Mouse (Mus musculus): ENCODE measurements around the gene Srrm3. TPM values are rescaled to one million over a fixed set of nuclear protein-coding genes. Genes with fewer than 3 reads are reported as not detected.

Gene Srrm3
- polyA plus RNA-seq, 1 experiment from 2014 or later = 0.22 TPM

DNA sequence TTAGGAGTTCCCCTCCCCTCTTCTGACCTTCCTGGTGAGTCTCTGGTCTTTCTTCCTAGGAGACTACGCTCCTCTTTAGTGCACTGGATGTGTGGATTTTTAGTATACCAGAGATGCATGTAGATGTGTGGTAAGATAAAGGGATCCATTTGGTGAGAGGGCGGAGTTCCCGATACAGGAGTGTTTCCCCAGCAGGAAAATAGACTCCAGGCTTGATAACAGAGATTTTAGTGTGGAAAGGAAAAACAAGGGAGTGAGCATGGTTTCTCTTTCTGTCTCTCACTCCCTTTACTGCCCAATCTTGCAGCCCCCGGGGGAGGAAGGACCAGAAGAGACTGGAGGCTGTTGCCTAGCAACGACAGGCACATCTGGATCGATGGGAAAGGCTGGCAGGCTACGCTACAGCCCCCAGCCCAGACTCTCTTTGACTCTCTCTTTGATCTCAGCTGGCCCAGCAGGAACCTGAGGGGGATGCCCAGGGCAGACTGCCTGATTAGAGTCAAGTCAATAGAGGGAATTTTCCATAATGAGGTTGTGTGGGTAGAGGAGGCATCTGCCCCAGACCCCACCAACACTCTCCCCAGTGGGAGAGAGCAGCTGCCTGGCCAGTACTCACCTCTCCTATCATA is 15.7 kb downstream of the Srrm3 start:
- no peak overlapping the region for H3K4me2 ChIP-seq
- no peaks in the 10 kb centered on the region for H3K4me1 ChIP-seq (replicated peaks)
- no peaks in the 10 kb centered on the region for H3K36me3 ChIP-seq
- H3K9me3 ChIP-seq (replicated peaks) = no peaks in the 10 kb centered on the region
- ATAC-seq (ENCODE audit: insufficient number of reproducible peaks, low FRiP score) = no peak
- peaks cover 75% of the 10 kb centered on the region for H3K27me3 ChIP-seq (replicated peaks)
- no peak overlapping the region for H3K4me3 ChIP-seq
- H3K27ac ChIP-seq (ENCODE audit: poor library complexity, severe bottlenecking) = no peak overlapping the region
- 21% methylated on average over 7 of the region's 7 CpGs for WGBS
- H3K9ac ChIP-seq = no peak overlapping the region

DNA sequence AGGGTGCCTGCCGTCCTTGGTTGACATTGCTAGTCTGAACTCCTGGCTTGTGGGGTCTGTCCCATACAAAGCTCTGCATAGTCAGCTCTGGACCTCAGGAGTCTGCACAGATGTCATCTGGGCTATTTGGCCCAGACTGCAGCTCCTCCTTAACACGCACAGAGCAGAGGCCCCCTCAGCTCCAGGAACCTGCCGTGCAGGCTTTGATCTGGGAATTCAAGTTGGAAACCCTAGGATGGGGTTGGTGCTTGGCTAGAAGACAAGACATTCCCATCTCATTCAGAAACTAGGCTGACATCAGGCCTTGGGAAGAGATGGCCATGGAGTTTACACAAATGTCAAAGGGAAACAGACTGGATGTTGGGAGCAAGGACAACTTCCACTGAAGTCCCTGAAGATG is 17.8 kb downstream of the Srrm3 start:
- no peaks in the 10 kb centered on the region for H3K36me3 ChIP-seq
- H3K27me3 ChIP-seq (replicated peaks) = peaks cover 55% of the 10 kb centered on the region
- H3K4me2 ChIP-seq = no peak overlapping the region
- ATAC-seq (ENCODE audit: insufficient number of reproducible peaks, low FRiP score) = no peak
- H3K4me1 ChIP-seq (replicated peaks) = no peaks in the 10 kb centered on the region
- no peak overlapping the region for H3K9ac ChIP-seq
- WGBS = 56% methylated on average over 3 of the region's 3 CpGs
- no peaks in the 10 kb centered on the region for H3K9me3 ChIP-seq (replicated peaks)
- H3K4me3 ChIP-seq = no peak overlapping the region
- no peak overlapping the region for H3K27ac ChIP-seq (ENCODE audit: poor library complexity, severe bottlenecking)

DNA sequence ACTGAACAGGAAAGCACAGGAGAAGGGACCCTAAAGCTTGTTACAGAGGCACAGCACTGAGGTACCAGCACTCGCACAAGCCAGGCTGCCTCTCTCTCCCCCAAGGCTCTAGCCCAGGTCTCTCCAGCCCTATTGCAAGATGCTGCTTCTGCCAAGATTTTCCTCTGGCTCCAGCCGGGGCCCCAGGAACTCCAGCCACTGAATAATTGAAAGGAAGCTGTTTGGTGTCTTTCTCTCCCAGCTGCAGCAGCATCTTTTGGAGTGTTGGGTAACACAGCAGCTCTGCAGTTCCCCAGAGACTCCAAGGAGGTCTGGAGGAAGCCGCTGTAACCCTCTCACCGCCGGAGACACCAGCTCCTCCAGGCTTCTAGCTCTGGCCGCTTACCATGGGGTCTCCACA is 19.5 kb downstream of the Srrm3 start:
- Histone ChIP-seq H3K36me3 (no peaks in the 10 kb centered on the region), H3K9me3 (replicated peaks) (no peaks in the 10 kb centered on the region), H3K4me1 (replicated peaks) (no peaks in the 10 kb centered on the region), H3K27ac (ENCODE audit: poor library complexity, severe bottlenecking) (no peak overlapping the region), H3K4me2 (no peak overlapping the region), H3K4me3 (no peak overlapping the region), H3K9ac (no peak overlapping the region), H3K27me3 (replicated peaks) (peaks cover 38% of the 10 kb centered on the region)
- no peak for ATAC-seq (ENCODE audit: insufficient number of reproducible peaks, low FRiP score)
- WGBS = 46% methylated on average over 6 of the region's 6 CpGs

DNA sequence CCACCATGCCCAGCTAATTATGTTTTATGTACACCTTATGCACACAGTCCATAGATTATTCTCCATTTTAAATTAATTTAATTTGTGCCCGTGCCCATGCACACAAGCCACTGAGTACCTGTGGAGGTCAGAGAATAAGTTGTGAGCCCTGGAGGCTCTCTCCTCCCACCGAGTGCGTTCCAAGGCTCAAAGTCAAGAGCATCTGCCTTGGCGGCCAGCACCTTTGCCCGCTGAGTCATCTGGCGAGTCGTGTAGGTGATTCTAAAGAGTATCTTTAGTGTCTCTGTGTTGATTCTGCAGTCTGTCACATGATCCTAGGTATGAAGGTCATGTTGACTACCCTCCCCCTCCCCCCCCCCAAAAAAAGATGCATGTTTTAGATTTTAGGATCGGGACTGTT is 22.7 kb downstream of the Srrm3 start:
- Histone ChIP-seq H3K27ac (ENCODE audit: poor library complexity, severe bottlenecking) (no peak overlapping the region), H3K9me3 (replicated peaks) (no peaks in the 10 kb centered on the region), H3K4me2 (no peak overlapping the region), H3K4me1 (replicated peaks) (no peaks in the 10 kb centered on the region), H3K4me3 (no peak overlapping the region), H3K36me3 (no peaks in the 10 kb centered on the region), H3K27me3 (replicated peaks) (peaks cover 27% of the 10 kb centered on the region), H3K9ac (no peak overlapping the region)
- 79% methylated on average over 8 of the region's 8 CpGs for WGBS
- no peak for ATAC-seq (ENCODE audit: insufficient number of reproducible peaks, low FRiP score)

DNA sequence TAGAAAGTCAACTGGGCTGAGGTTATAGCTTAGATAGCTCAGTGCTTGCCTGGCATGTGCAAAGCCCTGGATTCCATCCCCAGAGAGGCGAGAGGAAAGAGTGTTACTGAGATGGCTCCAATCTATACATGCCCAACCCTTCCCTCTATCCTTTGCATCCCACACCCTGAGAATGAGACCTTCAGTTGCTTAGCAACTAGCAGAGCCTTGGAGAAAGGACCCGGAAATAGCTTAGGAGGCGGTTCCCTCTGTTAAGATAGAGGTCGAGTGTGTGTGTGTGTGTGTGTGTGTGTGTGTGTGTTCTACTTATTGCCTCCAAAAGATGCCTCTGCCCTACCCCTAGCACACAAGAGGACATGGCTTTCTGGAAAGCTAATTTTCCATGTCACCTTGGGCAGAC is 26.0 kb downstream of the Srrm3 start:
- Histone ChIP-seq H3K36me3 (no peaks in the 10 kb centered on the region), H3K27me3 (replicated peaks) (peaks cover 36% of the 10 kb centered on the region), H3K9ac (no peak overlapping the region), H3K27ac (ENCODE audit: poor library complexity, severe bottlenecking) (no peak overlapping the region), H3K4me2 (no peak overlapping the region), H3K9me3 (replicated peaks) (no peaks in the 10 kb centered on the region), H3K4me3 (no peak overlapping the region), H3K4me1 (replicated peaks) (peaks cover 12% of the 10 kb centered on the region)
- WGBS = 18% methylated on average over 4 of the region's 4 CpGs
- ATAC-seq (ENCODE audit: insufficient number of reproducible peaks, low FRiP score) = no peak

DNA sequence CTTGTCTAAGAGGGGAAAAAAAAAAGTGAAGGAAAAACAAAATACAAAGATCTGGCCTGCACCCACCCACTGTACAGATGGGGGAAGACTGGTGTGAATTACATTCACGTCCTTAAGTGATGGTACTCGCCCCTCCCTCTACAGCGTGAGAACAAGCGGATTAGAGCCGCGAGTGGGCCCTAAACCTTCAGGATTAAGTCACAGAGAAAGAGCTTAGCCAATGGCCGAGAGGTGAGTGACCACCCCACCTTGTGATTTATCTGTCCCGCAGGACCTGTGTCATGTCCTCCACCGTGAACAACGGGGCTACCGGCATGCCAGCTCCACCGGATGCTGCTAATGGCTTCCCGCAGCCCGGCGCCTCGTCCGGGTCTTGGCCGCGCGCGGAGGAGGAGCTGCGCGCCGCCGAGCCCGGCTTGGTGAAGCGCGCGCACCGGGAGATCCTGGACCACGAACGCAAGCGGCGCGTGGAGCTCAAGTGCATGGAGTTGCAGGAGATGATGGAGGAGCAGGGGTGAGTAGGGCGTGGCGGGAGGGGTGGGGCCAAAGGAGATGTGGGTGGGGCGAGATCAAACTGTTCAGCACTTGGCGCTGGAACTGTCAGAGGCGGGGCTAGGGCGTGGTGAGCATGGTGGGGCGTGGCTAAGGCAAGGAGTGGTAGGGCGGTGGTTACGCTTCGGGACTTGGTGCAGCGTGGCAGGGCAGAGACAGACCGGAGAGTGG is 28.2 kb downstream of the Srrm3 start:
- H3K4me2 ChIP-seq = peak overlapping the region; percentile 80
- WGBS = under 1% methylated on average over 47 of the region's 47 CpGs
- peaks cover 51% of the 10 kb centered on the region for H3K27me3 ChIP-seq (replicated peaks)
- no peaks in the 10 kb centered on the region for H3K9me3 ChIP-seq (replicated peaks)
- H3K27ac ChIP-seq (ENCODE audit: poor library complexity, severe bottlenecking) = no peak overlapping the region
- H3K4me1 ChIP-seq (replicated peaks) = peaks cover 12% of the 10 kb centered on the region
- H3K9ac ChIP-seq = peak overlapping the region; percentile 17
- peak; percentile 82 for ATAC-seq (ENCODE audit: insufficient number of reproducible peaks, low FRiP score)
- no peaks in the 10 kb centered on the region for H3K36me3 ChIP-seq
- peak overlapping the region; percentile 48 for H3K4me3 ChIP-seq

DNA sequence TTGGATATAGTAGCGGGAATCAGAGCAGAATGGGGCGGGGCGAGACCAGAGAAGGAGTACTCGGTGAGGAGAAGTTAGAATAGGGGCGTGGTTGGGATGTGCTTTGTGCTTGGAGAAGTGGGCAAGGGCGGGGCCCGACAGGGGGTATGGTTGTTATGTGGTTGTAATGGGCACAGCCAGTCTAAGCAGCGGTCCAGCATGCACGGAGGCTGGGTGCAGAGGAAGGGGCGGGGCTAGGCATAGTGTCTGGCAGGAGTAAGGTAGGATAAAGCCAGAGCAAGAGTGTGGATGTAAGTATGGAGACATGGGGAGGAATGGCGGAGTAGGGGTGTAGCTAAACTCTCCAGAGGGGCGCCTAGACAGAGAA is 28.8 kb downstream of the Srrm3 start:
- no peak overlapping the region for H3K27ac ChIP-seq (ENCODE audit: poor library complexity, severe bottlenecking)
- 4% methylated on average over 12 of the region's 12 CpGs for WGBS
- peak overlapping the region; percentile 17; the same call in 1 of the 2 replicates for H3K9ac ChIP-seq
- H3K36me3 ChIP-seq = no peaks in the 10 kb centered on the region
- H3K4me1 ChIP-seq (replicated peaks) = peaks cover 12% of the 10 kb centered on the region
- peak overlapping the region; percentile 80 for H3K4me2 ChIP-seq
- peak overlapping the region; percentile 48 for H3K4me3 ChIP-seq
- peak; percentile 66 for ATAC-seq (ENCODE audit: insufficient number of reproducible peaks, low FRiP score)
- peaks cover 57% of the 10 kb centered on the region for H3K27me3 ChIP-seq (replicated peaks)
- H3K9me3 ChIP-seq (replicated peaks) = no peaks in the 10 kb centered on the region

DNA sequence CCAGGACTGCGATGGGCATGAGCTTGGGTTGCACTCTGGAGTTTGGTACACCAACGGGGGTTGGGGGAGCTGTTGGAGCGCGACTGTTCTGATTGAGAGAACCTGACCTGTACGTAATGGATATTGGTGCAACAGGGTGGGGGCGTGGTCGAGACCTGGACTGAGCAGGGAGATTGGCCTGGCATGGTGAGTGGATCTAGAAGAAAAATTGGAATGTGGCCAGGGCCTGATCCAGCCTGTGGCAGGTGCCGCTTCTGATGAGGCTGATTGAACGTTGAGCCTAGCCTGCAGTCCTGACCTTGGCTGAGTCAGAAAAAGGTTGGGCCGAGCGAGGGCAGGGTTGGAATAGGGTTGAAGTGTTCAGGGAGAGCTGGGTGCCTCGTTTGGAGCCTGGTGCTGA is 29.3 kb downstream of the Srrm3 start:
- Histone ChIP-seq H3K4me2 (peak overlapping the region; percentile 80), H3K27me3 (replicated peaks) (peaks cover 62% of the 10 kb centered on the region), H3K9ac (no peak overlapping the region), H3K4me1 (replicated peaks) (peaks cover 12% of the 10 kb centered on the region), H3K9me3 (replicated peaks) (no peaks in the 10 kb centered on the region), H3K27ac (ENCODE audit: poor library complexity, severe bottlenecking) (no peak overlapping the region), H3K4me3 (peak overlapping the region; percentile 48; the same call in 1 of the 2 replicates), H3K36me3 (no peaks in the 10 kb centered on the region)
- WGBS = 16% methylated on average over 12 of the region's 12 CpGs
- 0 out of 2 replicates have a peak, but pooled peaks have one; percentile 9 for ATAC-seq (ENCODE audit: insufficient number of reproducible peaks, low FRiP score)

DNA sequence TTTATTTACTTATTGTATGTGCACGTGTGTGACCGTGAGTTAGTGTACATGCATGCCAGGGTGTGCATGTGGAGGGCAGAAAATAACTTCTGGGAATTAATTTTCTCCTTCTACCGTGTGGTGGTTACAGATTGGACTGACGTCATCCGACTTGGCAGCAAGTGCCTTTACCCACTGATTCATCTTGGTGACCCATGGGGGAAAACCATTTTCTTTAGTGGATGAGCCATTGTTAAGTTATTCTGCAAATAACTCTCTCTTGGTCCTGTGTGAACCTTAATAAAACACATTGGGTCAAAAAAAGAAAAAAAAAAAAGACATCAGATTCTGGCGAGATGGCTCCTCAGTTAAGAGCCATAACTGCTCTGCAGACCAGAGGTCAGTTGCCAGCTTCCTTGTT is 35.0 kb downstream of the Srrm3 start:
- ATAC-seq (ENCODE audit: insufficient number of reproducible peaks, low FRiP score) = no peak
- Histone ChIP-seq H3K4me3 (no peak overlapping the region), H3K27me3 (replicated peaks) (peaks cover 46% of the 10 kb centered on the region), H3K36me3 (no peaks in the 10 kb centered on the region), H3K4me2 (no peak overlapping the region), H3K9me3 (replicated peaks) (no peaks in the 10 kb centered on the region), H3K4me1 (replicated peaks) (no peaks in the 10 kb centered on the region), H3K9ac (no peak overlapping the region), H3K27ac (ENCODE audit: poor library complexity, severe bottlenecking) (no peak overlapping the region)
- 76% methylated on average over 6 of the region's 6 CpGs for WGBS

DNA sequence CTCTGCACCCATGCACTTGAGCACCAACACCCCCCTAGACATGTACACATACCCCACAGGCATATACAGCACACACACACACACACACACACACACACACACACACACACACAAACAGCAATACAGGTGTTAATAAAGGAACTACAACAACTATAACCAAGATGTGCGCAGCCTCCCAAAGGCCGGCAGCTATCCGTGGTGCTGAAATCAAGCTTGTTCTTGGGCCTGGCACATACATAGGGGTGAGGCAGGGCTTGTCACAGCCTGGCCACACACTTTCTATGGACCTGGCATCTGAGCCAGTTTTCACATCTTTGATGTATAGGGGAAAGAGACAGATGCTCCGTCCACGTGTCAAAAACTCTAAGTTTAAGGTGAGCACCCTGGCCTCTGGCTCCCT is 36.7 kb downstream of the Srrm3 start:
- Histone ChIP-seq H3K36me3 (no peaks in the 10 kb centered on the region), H3K4me1 (replicated peaks) (no peaks in the 10 kb centered on the region), H3K9ac (no peak overlapping the region), H3K9me3 (replicated peaks) (0 out of 2 replicates have a peak, but pooled peaks cover 4% of the 10 kb centered on the region), H3K27me3 (replicated peaks) (peaks cover 41% of the 10 kb centered on the region), H3K4me2 (no peak overlapping the region), H3K27ac (ENCODE audit: poor library complexity, severe bottlenecking) (no peak overlapping the region), H3K4me3 (no peak overlapping the region)
- ATAC-seq (ENCODE audit: insufficient number of reproducible peaks, low FRiP score) = no peak
- 17% methylated on average over 5 of the region's 5 CpGs for WGBS

DNA sequence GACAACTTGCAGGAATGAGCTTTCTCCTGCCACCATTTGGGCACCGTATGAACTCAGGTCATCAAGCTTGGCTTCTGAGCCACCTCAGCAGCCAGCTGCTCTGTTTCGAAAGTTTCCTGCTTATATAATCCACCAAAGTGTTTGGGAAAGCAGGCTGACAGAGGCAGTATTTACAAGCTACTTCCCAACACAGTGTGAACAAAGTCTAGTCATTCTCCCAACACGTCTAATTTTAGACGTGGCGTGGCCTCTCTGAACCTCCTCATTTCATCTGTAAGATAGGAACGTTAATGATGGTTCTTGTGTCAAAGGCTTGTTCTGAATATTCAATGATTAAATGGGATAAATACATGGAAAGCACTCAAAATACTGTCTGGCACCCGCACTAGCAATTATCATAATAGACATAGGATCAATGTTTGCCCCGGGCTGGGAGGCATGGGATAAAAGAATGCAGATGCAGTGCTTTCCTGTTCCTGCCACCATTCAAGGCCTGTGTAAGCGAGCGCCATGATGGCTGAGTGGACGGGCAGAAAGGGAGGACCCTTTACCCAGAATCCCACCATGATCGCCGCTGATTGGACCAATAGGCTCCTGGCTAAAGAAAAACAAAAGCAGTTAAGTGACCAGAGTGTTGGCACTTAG is 39.1 kb downstream of the Srrm3 start:
- Histone ChIP-seq H3K9ac (no peak overlapping the region), H3K27ac (ENCODE audit: poor library complexity, severe bottlenecking) (no peak overlapping the region), H3K4me3 (no peak overlapping the region), H3K4me2 (no peak overlapping the region), H3K27me3 (replicated peaks) (peaks cover 36% of the 10 kb centered on the region), H3K4me1 (replicated peaks) (peaks cover 1% of the 10 kb centered on the region; the same call in 1 of the 2 replicates), H3K9me3 (replicated peaks) (0 out of 2 replicates have a peak, but pooled peaks cover 4% of the 10 kb centered on the region), H3K36me3 (no peaks in the 10 kb centered on the region)
- ATAC-seq (ENCODE audit: insufficient number of reproducible peaks, low FRiP score) = no peak
- 70% methylated on average over 13 of the region's 13 CpGs for WGBS

Data from heart, embryonic 12.5 days (tissue).